Mouse (Mus musculus): ENCODE results near the gene Alox5ap.

Alox5ap gene

DNA sequence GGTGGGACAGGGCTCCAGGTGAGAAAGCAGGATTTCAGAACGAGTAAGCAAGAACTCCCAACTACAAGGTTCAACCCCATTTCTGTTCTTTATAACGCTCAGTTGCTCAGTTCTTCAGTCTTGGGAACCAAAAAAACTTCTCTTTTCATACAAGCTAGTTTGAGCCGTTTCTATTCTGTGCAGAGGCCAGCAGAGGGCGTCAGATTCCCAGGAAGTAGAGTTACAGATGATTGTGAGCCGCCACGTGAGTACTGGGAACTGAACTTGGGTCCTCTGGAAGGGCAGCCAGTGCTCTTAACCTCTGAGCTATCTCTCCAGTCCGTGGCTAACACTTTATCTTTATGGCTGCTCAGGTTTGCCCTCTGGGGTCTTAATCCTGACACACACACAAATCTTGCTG, 3.1 kb upstream of the Alox5ap start:
- DNase-seq, result no peak

GRCm38 (mm10) chr5:149261866-149262265, 2.7 kb upstream of the Alox5ap start:
- DNase-seq, result peak in 1 of 2 experiments; percentile 13

DNA sequence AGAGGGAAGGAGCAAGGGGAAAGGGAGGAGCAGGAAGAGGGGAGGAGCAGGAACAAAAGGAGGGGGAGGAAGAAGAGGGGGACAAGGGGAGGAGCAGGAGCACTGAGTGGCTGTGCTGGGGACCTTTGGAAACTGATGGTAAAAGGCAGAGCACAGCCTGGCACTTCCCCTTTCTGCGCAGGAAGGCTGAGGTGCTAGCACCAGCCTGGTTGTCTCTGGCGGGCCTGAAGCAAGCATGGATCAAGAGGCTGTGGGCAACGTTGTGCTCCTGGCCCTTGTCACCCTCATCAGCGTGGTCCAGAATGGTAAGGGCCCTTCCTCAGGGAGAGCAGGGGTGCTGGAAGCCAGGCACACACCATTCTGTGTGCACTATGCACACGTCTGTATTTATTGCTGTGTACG, 312 bp downstream of the Alox5ap start:
- DNase-seq, result no peak

- no peak for DNase-seq
These were observed 2.2 kb downstream of the Alox5ap start for GRCm38 (mm10) chr5:149266761-149267221.

GRCm38 (mm10) chr5:149267493-149267892, 2.9 kb downstream of the Alox5ap start:
- no peak for DNase-seq

DNA sequence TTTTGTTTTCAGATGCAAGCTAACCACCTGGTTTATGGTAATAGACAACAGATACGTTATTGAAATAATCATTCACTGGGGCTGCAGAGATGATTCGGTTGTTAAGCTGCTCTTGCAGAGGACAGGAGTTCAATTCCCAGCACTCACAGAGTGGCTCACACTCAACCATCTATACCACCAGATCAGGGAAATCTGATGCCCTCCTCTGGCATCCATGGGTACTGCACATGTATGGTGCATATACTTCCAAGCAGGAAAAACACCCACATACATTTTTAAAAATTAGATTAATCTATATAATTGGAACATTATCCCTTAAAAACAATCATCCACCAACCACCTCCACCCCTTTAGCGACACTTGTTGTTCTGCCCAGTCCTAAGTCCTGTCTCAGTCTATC, 6.7 kb downstream of the Alox5ap start:
- DNase-seq, result no peak

DNA sequence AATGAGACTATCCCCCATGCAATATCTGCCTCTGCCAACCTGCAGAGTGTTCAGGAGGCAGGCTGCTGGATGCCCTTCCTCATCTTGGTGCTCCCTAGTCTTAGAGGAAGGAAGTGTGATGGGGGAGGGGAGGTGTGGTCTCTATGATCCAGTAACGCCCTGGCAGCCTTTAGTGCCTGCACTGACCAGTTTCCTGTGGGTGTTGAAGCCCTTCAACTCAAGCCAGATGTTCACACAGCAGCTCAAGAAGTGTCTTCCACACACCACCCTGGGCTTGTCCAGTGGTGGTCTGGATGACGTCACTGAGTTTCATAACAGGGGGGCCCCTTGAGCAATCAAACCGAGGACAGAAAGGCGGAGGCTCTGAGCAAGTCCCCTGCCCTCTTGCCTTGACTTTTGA, 8.0 kb downstream of the Alox5ap start:
- DNase-seq, result no peak

GRCm38 (mm10) chr5:149274390-149275104, 10.0 kb downstream of the Alox5ap start:
- DNase-seq, result no peak

GRCm38 (mm10) chr5:149275105-149275494, 10.5 kb downstream of the Alox5ap start:
- DNase-seq, result no peak

DNA sequence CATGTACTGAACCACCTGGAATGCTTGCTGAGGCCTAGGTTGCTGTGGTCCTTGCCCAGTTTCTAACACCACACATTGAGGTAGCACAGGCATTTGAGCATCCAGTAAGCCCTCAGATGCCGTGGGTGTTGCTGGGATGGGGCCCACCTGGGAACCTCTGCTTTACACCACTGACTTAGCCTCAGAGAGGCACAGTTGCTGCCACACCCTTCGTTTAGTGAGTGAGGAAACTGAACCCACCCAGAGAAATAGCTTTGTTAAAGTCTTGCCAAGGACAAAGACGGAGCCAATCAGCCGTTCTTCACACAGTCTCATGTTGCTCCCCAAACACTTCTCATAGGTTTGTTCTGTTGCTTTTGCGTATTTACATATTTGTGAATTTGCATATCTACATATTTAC, 13.0 kb downstream of the Alox5ap start:
- no peak for DNase-seq

GRCm38 (mm10) chr5:149279273-149279844, 14.8 kb downstream of the Alox5ap start:
- peak; percentile 28 to 33 for DNase-seq

- peak in 1 of 2 experiments; percentile 18 for DNase-seq
These were observed 18.4 kb downstream of the Alox5ap start for GRCm38 (mm10) chr5:149283009-149283408.

GRCm38 (mm10) chr5:149283821-149284220, 19.3 kb downstream of the Alox5ap start:
- DNase-seq, result no peak

DNA sequence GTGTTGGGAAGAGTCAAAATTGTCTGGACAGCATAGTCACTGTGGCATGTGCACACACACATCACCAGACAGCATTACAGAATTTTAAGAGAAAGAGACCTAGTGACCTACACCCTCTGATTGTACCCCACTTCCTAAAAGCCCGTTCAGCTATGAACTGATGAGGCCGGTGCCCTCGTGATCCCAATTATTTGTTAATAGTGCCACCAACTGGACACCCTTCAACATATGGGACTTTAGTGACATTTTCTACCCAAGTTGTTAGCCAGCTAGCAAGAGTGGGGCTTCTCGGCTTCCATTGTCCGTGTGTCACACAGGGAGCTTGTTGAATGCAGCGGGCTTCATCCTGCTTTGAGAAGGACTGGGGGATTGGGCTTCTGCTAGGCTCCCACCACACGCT, 21.5 kb downstream of the Alox5ap start:
- DNase-seq, result peak; percentile 17 to 45

DNA sequence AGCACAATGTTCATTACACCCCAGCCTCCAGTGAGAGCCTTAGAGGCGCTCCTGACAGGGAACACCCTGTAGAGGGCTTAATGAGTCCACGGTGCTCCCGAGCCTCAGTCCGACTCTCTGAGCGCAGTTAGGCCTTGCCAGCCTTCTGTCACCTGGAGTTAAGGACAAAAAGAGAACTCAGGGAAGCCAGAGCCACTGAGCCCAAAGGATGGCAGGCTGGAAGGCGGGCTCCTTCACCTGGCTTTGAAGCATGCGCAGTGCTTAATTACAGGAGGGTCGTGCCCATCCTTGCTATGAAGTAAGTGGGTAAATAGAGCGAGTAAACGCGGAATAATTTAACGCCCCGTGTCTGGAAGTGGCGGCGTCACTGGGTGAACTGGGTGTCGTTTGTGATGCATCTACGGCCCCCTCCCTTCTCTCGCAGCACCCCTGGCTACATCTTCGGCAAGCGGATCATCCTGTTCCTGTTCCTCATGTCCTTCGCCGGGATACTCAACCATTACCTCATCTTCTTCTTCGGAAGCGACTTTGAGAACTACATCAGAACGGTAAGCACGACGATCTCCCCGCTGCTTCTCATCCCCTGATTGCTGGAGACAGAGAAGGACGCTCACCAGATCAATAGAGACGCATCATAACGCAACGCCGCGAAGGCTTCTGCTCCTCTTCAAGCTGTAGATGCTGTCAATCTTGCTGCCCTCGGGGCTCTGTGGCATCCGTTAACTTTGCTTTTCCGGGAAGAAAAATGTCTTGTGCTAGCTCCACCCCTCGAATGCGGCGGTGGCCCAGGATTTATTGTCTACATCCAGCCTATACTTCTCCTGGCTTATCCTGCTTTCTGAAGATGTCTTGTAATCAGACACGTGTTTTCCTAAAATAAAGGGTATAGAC, 22.8 kb downstream of the Alox5ap start:
- DNase-seq, result peak; percentile 33 to 43

DNA sequence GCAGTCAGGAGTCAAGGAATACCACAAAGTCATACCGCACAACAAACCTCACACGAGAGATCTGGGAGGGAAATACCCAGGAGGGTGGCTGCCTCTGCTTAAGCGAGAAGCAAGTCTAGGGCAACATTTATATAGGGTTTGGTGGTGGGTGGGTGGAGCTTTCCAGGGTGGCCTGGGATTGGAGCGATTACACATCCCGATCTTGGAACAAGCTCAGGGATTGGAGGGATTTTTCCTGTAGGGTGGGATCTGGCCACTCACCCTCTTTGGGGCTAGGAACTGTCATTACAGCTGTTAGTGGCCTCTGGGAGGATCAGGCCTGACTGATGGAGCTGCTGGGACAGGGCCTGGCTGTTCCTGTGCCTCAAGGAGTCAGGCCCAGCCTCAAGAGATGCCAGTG, 26.7 kb downstream of the Alox5ap start:
- no peak for DNase-seq

DNA sequence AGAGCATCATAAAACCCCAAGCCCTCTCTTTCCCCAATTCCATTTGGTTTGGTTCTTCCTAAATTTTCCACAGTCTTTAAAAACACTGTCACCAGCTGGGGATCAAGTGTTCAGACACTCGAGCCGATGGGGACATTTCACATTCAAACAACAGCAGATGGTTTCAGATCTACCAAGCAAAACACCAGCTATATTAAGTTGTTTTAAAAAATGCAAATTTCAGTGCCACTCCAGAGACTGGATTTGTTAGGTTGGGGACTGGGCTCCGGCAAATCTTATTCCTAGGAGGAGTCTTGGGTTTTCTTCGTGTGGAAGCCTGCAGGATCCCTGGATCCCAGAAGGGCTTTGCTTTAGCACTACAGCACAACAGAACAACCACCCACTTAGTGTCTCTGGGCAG, 28.5 kb downstream of the Alox5ap start:
- no peak for DNase-seq

- DNase-seq, result no peak
These were observed 32.2 kb downstream of the Alox5ap start for GRCm38 (mm10) chr5:149296808-149297207.

- DNase-seq, result no peak
These were observed 32.9 kb downstream of the Alox5ap start for GRCm38 (mm10) chr5:149297464-149297863.

- DNase-seq, result no peak
These were observed 33.7 kb downstream of the Alox5ap start for GRCm38 (mm10) chr5:149298234-149298633.

DNA sequence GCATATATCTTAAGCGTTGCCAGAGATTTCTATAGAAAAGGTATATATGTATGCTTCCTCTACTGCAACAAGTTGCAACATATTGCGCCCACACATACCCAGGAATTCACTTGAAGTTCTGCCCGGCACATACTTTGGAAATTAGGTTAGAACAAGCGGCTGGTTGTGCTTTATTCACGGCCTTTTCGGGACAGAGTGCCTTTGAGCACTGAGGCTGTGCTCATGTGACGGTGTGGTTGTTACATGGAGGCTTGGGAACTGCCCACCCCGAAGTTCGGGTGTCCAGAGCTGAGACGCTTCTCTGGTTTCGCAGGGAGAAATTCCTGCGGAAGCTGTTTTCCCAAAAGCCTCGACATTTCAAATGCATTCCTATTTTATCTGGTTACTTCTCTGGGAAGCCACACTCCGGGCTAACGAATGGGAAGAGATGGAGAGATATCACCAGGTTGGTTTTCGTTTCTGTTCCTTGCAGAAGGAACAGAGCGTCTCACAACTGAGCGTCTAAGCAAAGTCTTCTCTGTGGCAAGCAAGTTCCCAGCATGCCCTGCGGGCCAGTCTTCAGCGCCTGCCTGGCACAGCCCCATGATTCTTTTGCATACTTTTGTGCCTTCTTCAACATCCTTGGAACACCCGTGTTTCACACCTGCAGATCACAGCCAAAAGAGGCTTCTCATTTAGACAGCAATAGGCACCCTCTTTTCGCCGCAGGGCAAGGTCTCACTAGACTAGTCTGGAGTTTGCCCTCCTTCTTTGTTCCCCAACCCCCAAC, 48.5 kb downstream of the Alox5ap start:
- no peak for DNase-seq

DNA sequence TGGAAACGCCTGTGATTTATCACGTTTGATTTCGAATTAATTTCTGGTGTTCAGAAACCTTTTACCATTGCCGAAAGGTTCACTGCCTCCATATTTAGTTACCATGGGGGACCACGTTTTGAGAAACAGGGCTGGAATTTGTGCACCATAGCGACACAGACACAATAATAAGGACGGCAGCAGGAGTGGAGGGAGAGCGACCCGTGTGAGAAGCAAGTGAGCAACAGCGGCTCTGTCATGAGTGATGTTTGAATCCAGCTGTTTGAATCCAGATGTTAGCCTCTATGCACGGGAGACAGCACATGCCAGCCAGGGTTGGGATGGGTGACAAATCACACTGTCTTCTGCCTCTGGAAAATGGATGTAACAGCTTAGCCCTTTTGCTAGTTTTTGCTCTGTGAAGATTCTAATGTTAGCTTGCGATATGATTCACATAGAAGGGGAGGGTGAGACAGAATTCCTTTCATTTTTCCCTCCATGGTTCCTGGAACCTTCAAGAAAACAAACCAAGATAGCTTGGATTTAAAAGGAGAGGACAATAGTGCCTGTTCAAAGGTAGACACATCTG, 50.0 kb downstream of the Alox5ap start:
- DNase-seq, result no peak
